Mouse (Mus musculus): Measurements from ENCODE around the gene Gsk3a. TPM values are rescaled to one million over a fixed set of nuclear protein-coding genes. Genes with fewer than 3 reads are reported as not detected.
"Not testable (repeated sequence)": the region's sequence is repeated elsewhere in the genome, so short reads cannot be mapped to it uniquely, and the experiment has no call there.

Gsk3a gene
- polyA plus RNA-seq, 1 experiment from 2014 or later: 78.1 TPM

DNA sequence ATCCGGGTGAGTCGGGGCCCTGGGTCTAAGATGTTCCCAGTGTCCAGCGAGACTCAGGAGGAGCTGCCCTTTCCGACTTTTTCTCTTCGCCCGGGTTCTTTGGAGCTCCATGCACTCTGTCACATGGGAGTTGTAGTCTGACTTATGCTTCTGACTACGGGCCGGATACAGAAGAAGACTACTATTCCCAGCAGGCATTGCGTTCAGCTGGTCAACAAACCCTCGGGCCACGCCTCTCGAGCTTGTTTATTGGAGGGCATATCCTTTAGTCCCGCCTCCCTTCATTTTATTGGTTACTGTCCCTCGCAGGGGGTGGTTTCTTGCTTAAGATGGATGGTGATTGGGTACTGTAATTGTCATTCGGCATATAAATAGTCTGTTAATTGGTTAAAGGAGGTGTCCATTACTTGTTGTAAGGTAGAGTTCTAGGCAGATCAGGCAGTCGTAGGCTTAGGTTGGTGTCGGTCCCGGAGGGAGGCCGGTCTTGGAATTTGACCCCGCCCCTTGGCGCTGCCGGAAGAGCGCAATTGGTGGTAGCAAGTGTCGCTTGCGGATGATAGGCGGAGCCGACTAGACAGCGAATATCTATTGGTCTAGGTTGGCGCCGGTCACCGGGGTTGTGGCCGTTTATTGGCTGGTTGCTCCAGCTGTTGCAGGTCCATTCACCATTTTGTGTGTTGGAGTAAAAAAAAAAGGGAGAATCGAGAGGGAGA, 30.3 kb upstream of the Gsk3a start:
- under 1% methylated on average over 32 of the region's 33 CpGs for WGBS (ENCODE audit: missing documents)
- peaks cover 38% of the 10 kb centered on the region for H3K79me2 ChIP-seq (ENCODE audit: inconsistent target)
- peak overlapping the region; percentile 77 for H3K4me3 ChIP-seq (ENCODE audit: inconsistent target)
- peak overlapping the region; percentile 92 for H3K27ac ChIP-seq
- no peaks in the 10 kb centered on the region for H3K36me3 ChIP-seq (ENCODE audit: inconsistent target)

GRCm38 (mm10) chr7:25267301-25267750, 29.7 kb upstream of the Gsk3a start, which contains the start of gene Cic:
Cic (plus strand) TSS chr7:25267704.
- Histone ChIP-seq H3K79me2 (ENCODE audit: inconsistent target) (peaks cover 35% of the 10 kb centered on the region), H3K4me3 (ENCODE audit: inconsistent target) (peak within 1 kb of the TSS; percentile 77), H3K27ac (peak within 1 kb of the TSS; percentile 92), H3K36me3 (ENCODE audit: inconsistent target) (no peaks in the 10 kb centered on the region)
- 2% methylated on average over 29 of the region's 29 CpGs for WGBS (ENCODE audit: missing documents)

DNA sequence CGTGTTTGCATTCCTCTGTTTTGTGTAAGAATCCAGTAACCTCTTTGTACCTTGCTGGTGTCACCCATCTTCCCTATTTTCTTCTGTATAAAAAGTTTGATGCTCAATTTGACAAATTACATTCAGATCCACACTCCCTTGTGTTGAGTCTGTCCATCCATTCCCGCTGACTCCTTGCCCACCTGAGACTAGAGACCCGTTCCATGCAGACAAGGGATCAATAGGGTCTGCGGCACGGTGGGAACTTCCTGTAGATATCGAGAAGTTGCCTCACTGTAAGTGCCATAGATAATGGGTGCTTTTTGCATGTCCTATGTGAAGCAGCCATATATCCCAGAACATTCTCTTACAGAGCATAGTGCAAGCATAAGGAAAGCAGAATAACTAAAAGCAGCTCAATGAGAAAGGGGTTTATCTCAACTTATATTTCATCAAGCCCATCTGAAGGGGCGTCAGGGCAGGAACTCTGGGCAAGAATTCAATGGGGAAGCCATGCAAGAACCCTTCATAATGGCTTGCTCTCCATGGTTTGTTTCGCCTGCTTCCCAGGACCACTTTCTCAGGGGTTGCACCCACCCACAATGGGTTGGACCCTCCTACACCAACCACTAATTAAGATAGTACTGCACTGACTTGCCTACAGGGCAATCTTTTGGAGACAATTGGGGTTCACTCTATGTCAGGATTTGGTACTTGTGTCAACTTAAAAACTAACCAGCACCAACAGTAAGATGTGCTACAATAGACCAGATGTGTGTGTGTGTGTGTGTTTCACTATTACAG, 28.7 kb upstream of the Gsk3a start:
- Histone ChIP-seq H3K36me3 (ENCODE audit: inconsistent target) (no peaks in the 10 kb centered on the region), H3K4me3 (ENCODE audit: inconsistent target) (no peak overlapping the region), H3K27ac (no peak overlapping the region), H3K79me2 (ENCODE audit: inconsistent target) (peaks cover 29% of the 10 kb centered on the region)
- WGBS (ENCODE audit: missing documents): 95% methylated on average over 8 of the region's 8 CpGs

DNA sequence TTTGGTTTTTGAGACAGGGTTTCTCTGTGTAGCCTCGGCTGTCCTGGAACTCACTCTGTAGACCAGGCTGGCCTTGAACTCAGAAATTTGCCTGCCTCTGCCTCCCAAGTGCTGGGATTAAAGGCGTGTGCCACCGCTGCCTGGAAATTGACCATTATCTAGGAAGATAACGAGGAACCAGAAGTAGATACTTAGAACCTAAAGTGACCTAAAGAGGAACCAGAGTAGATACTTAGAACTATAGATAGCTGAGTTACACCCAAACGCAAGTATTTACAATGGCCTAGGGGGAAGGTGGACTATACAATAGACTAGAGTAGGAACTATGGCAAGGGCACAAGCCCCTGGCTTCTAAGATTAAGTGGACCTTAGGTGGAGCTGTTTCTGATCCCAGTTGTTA, 28.1 kb upstream of the Gsk3a start:
- not testable (repeated sequence) for H3K27ac ChIP-seq

DNA sequence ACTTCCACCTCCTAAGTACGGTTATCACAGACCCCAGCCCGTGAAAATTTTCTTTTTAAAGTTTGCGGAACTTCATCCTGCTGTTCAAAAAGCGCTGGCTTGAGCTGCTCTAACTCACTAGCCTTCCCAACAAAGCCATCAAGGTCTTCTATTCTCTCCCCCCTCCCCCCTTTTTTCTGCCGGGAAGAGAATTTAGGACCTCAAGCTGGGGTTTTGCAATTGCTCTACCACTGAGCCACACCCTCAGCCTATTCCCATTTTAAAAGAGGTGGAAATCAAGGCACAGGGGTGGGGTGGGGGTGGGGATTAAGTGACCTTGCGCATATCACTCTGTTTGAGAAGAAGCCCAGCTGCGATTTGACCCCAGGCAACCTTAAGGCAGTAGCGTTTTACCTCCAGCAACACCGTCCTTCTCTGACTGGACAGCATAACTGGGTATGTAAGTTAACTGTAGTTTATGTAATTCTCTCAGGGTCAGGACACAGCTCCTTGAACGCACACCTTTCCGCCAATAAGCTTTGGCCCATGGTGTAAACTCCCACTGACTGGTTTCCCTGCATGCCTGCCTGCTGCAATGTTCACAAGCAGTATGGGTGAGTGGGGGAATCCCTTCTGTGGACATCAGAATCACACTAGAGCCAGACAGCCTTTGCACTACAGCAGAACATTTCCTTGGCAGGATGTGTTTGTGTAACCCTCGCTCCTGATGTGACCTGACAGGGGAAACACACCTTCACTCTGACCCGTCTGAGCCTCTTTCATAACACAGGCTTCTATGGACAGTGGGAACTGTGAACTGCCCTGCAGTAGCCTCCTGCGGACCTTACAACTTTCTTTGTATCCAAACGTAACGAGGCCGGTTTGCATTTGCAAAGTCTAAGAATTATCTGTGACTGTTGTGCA, 26.6 kb upstream of the Gsk3a start:
- Histone ChIP-seq H3K79me2 (ENCODE audit: inconsistent target) (peaks cover 9% of the 10 kb centered on the region), H3K4me3 (ENCODE audit: inconsistent target) (no peak overlapping the region), H3K27ac (no peak overlapping the region), H3K36me3 (ENCODE audit: inconsistent target) (no peaks in the 10 kb centered on the region)
- 87% methylated on average over 17 of the region's 17 CpGs for WGBS (ENCODE audit: missing documents)

More for the DNA sequence above, 28.1 kb upstream of the Gsk3a start:
- H3K36me3 ChIP-seq (ENCODE audit: inconsistent target); H3K4me3 ChIP-seq (ENCODE audit: inconsistent target): not testable (repeated sequence)
- 69% methylated on average over 4 of the region's 5 CpGs for WGBS (ENCODE audit: missing documents)
- peaks cover 22% of the 10 kb centered on the region for H3K79me2 ChIP-seq (ENCODE audit: inconsistent target)

- H3K27ac ChIP-seq: no peak overlapping the region
- no peaks in the 10 kb centered on the region for H3K79me2 ChIP-seq (ENCODE audit: inconsistent target)
- H3K36me3 ChIP-seq (ENCODE audit: inconsistent target): no peaks in the 10 kb centered on the region
- 100% methylated on average over 1 of the region's 1 CpGs for WGBS (ENCODE audit: missing documents)
- H3K4me3 ChIP-seq (ENCODE audit: inconsistent target): no peak overlapping the region
These were observed 24.2 kb upstream of the Gsk3a start for GRCm38 (mm10) chr7:25261896-25262295.

- no peak overlapping the region for H3K4me3 ChIP-seq (ENCODE audit: inconsistent target)
- no peaks in the 10 kb centered on the region for H3K36me3 ChIP-seq (ENCODE audit: inconsistent target)
- 55% methylated on average over 8 of the region's 8 CpGs for WGBS (ENCODE audit: missing documents)
- H3K79me2 ChIP-seq (ENCODE audit: inconsistent target): peaks cover 28% of the 10 kb centered on the region
- H3K27ac ChIP-seq: no peak overlapping the region
These were observed 14.2 kb upstream of the Gsk3a start for GRCm38 (mm10) chr7:25251822-25252221.

GRCm38 (mm10) chr7:25251071-25251791, 13.6 kb upstream of the Gsk3a start:
- WGBS (ENCODE audit: missing documents): 8% methylated on average over 22 of the region's 22 CpGs
- H3K4me3 ChIP-seq (ENCODE audit: inconsistent target): peak overlapping the region; percentile 12; the same call in 1 of the 2 replicates
- H3K27ac ChIP-seq: no peak overlapping the region

DNA sequence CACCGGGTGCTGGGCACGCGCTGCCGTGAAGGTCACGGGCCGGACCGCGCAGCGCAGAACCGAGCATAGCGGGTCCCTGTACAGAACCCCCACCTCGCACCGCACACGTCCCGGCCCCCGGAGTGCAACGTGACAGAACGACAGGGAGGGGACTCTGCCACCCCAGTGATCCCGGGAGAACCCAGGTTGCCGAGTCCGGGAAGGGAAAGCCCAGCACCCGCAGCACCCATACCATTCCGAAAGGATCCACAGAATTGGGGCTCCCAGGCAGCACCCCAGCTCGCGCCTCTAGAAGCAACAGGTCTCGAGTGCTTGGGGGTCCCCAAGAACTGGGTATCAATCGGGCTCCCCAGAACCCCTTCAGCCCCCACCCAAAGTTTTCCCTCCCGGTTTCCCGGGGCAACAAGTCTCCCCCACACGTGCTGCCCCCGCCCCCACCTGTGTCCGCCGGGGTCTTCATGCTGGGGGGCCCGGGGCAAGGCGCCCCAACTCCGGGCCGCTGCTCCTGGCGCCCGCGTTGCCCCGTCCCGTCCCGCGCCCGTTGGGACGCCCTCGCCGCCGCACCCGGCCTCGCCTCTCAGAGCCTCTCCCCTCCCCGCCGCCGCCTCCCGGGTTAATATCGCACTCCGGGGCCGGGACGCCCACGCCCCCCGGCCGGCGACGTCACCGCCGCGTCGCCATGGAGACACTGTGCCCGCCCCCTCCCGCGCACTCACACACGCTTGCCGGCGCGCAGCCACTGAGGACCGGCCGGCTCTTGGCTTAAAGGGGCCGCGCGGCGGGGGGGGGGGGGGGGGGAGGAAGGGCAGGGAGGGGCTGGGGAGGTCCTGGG, 12.7 kb upstream of the Gsk3a start, which contains the start of gene Erf:
Gene Erf (minus strand): TSS at position 621 of the 832 bp plus-strand sequence.
- H3K27ac ChIP-seq: peak within 1 kb of the TSS; percentile 79
- peak within 1 kb of the TSS; percentile 91 for H3K4me3 ChIP-seq (ENCODE audit: inconsistent target)
- peaks cover 43% of the 10 kb centered on the region for H3K79me2 ChIP-seq (ENCODE audit: inconsistent target)
- WGBS (ENCODE audit: missing documents): under 1% methylated on average over 47 of the region's 81 CpGs
- peaks cover 2% of the 10 kb centered on the region; the same call in 1 of the 2 replicates for H3K36me3 ChIP-seq (ENCODE audit: inconsistent target)

More at GRCm38 (mm10) chr7:25251071-25251791, 13.6 kb upstream of the Gsk3a start:
- Histone ChIP-seq H3K36me3 (ENCODE audit: inconsistent target) (no peaks in the 10 kb centered on the region), H3K79me2 (ENCODE audit: inconsistent target) (peaks cover 34% of the 10 kb centered on the region)

- Histone ChIP-seq H3K79me2 (ENCODE audit: inconsistent target) (peaks cover 51% of the 10 kb centered on the region), H3K27ac (peak overlapping the region; percentile 79), H3K4me3 (ENCODE audit: inconsistent target) (peak overlapping the region; percentile 91), H3K36me3 (ENCODE audit: inconsistent target) (peaks cover 4% of the 10 kb centered on the region; the same call in 1 of the 2 replicates)
- WGBS (ENCODE audit: missing documents): under 1% methylated on average over 41 of the region's 73 CpGs
These were observed 11.9 kb upstream of the Gsk3a start for GRCm38 (mm10) chr7:25249314-25250140.

DNA sequence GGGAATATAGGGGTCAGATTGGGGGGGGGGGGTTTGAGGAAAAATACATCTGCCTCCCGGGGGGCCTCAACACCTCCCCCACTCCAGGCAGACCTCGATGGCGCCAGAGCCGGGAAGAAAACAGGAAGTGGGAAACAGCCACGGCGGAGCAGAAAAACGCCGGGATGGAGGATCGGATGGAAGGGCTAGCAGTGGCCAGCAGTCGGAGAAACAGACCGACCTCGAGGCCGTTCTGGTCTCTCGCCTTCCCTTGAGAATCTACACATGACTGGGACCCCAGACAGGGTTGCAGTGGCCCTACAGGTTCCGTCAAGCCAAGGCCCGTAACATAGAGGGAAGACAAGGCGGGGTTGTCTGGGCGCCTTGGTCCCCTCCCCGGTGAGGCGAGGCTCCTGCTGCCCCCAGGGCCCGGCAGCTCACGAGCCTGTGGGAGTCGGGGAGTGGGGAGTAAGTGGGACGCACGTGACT, 11.2 kb upstream of the Gsk3a start:
- WGBS (ENCODE audit: missing documents): under 1% methylated on average over 22 of the region's 25 CpGs

GRCm38 (mm10) chr7:25248018-25248647, 10.5 kb upstream of the Gsk3a start:
- peaks cover 4% of the 10 kb centered on the region; the same call in 1 of the 2 replicates for H3K36me3 ChIP-seq (ENCODE audit: inconsistent target)
- 13% methylated on average over 18 of the region's 18 CpGs for WGBS (ENCODE audit: missing documents)
- H3K27ac ChIP-seq: peak overlapping the region; percentile 68
- peak overlapping the region; percentile 46 for H3K4me3 ChIP-seq (ENCODE audit: inconsistent target)
- peaks cover 54% of the 10 kb centered on the region for H3K79me2 ChIP-seq (ENCODE audit: inconsistent target)

More for the DNA sequence above, 11.2 kb upstream of the Gsk3a start:
- peak overlapping the region; percentile 46 for H3K4me3 ChIP-seq (ENCODE audit: inconsistent target)
- peaks cover 54% of the 10 kb centered on the region for H3K79me2 ChIP-seq (ENCODE audit: inconsistent target)
- H3K36me3 ChIP-seq (ENCODE audit: inconsistent target): peaks cover 4% of the 10 kb centered on the region; the same call in 1 of the 2 replicates
- peak overlapping the region; percentile 68 for H3K27ac ChIP-seq
